Mouse (Mus musculus) forelimb bud, embryonic 11.5 days (tissue): Measurements from ENCODE around the gene Gm47959.
"Not testable (repeated sequence)": the region's sequence is repeated elsewhere in the genome, so short reads cannot be mapped to it uniquely, and the experiment has no call there.

ENCODE experiments used
- DNase-seq: peaks from one replicate; pipeline ENCODE4 v3.0.0-alpha.2; 2012; ENCODE audit warnings: low read depth, low spot score

The Gm47959 gene

DNA sequence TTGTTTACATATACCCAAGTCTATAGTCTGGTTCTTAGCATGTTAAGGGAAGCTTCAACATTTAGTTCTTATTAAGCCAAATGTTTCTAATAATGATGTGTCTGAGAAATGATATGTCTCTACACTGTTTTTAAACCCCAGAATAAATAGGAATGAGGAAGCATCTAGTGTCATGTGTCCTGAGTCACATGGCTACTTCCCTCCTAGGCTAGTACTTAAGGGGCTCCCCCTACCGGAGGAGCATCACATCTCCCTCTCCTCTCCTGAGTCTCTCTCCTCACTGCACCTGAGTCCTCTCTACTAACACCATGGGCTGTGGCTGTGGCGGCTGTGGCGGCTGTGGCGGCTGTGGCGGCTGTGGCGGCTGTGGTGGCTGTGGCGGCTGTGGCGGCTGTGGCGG is at the start of gene Gm47959:
Gene Gm47959, plus strand, starts transcription at position 243 of the 400 bp plus-strand sequence.
- not testable (repeated sequence) for DNase-seq

DNA sequence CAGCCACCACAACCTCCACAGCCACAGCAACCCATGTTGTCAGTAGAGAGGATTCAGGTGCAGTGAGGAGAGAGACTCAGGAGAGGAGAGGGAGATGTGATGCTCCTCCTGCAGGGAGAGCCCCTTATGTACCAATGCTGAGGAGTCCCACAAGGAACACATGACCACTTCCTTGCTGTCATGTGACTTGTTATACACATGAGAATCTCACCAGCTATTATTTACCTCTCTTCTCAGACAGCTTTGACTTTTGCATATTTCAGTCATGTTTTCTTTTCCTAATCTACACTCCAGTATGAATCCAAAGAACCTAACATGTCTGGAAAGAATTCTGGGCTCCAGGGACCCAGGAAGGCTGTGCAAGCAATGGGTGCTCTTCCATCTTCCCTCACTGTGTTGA is 44.4 kb upstream of the Gm47959 start, which contains the start of gene Gm7544:
Gene Gm7544, minus strand, starts transcription at position 101 of the 400 bp plus-strand sequence.
- not testable (repeated sequence) for DNase-seq

DNA sequence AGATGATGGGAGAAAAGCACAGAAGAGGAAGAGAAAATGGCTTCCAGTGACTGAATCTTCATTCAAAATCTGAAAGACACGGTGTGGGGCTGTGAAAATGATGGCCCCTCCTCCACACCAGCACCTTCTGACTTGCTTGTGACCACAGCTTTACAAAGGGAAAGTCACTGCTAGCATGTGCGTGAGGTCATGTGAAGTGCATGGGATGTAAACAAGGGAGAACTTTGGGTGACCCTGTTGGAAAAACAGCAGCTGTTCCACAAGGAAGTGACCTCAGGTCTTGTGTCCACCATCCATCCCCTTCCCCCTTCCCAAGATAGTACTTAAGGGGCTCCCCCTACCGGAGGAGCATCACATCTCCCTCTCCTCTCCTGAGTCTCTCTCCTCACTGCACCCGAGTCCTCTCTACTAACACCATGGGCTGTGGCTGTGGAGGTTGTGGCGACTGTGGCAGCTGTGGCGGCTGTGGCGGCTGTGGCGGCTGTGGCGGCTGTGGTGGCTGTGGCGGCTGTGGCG is 40.4 kb upstream of the Gm47959 start, which contains the start of gene Gm47955:
Gene Gm47955, plus strand, starts transcription at position 417 of the 516 bp plus-strand sequence.
- DNase-seq, result no peak

DNA sequence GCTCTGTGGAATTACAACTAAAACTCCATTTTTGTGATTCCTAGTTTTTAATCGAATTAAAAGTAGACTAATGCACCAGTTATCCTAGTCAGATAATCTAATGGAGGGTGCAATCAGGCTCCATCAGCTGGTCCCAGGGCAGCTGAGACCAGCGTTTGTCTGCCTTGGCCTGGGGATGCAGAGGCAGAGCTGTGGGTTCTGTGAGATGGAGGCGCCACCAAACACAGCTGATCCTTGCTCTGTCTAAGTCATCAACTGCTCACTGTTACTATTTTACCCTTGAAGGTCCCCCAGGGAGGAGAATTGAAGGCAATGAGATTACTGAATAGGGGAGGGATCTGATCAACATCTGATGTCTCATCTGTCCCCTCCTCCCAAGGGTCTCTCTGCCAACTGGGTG is 33.9 kb upstream of the Gm47959 start:
- no peak for DNase-seq

DNA sequence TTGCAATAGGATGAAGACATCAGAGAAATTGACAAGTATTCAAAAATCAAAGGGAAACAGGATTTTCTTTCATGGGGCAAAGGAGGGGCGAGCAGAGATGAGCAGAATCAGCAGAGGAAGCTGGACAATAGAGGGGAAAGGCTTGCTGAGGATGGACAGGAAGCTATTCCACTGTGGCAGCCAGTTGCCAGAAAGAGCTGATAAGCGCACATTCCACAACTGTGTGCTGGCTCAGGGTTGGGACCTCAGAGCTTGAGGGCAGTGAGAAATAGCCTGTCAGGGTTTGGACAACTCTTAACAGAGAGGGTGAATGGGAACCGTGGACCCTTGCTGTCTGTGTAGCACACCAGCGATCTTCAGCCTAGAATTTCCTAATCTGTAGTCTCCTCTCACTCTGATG is 28.3 kb upstream of the Gm47959 start:
- DNase-seq, result no peak

DNA sequence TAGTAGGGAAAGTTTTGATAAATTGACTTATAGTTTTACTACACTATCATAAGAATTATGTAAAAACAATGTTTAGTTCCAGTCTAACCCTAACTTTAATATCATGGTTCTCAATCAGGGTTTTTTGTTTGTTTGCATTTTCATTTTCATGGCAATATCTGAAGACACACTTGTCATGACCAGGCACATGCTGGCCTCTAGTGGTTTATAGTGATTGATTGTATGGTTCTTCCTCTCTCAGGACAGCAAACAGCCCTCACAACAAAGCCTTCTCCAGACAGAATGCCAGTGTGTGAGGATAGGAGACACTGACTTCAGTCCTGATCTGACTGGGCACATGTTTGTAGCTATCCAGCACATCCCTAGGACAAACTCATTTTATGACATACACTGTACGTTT is 27.1 kb upstream of the Gm47959 start:
- DNase-seq, result no peak

DNA sequence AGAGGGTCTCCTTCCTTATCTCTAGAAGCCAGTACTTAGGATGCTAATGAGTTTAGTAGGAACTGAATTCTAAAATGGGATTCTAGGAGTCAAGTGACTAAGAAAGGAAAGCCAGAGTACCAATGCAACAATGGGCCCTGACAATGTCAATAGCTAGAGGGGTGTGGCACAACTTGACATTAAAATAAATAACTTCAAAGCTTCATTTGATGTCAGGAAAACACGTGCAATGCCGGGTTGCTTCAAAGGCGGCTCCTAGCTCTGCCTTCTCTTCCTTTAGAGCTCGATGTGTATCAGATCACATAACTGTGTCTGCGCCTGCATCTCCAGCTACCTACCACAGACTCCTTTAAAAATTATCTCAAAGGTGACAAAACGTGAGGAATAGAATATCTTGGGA is 26.4 kb upstream of the Gm47959 start:
- DNase-seq, result no peak

DNA sequence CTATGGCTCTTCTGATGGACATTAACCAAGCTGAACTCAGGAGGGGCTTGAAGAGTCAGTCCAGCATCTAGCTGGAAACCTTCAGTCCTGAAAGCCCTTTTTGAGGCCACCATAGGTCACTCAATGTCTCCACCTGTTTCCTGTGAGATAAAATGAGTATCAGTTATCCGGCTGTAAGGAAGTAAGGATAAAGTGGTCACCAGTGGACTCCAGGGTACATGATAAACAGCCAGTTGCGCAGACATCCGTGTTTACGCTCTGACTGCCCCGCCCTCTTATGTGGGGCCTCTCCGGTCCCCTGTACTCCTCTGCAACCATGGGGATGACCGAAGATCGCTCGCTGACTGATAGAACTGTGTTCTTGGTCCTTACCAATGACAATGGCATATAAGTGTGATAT is 26.0 kb upstream of the Gm47959 start:
- DNase-seq, result no peak

DNA sequence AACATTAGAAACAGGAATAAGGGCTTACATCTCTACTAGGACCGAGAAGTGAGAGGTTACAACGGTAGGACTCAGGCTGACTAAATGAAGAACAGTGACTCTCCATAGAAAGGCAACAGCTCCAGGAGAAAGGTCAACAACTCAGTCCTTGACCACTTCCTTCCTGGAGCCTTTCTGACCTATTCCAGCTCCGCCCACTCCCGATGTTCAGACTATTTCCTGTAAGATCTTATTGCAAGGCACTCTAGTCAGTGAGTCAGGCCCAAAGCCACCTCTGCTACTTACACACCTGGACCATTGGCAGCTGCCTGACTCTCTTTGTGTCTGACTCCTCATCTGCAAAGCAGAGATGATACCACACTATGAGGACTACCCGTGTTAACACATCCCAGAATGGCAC is 24.6 kb upstream of the Gm47959 start:
- DNase-seq, result no peak

DNA sequence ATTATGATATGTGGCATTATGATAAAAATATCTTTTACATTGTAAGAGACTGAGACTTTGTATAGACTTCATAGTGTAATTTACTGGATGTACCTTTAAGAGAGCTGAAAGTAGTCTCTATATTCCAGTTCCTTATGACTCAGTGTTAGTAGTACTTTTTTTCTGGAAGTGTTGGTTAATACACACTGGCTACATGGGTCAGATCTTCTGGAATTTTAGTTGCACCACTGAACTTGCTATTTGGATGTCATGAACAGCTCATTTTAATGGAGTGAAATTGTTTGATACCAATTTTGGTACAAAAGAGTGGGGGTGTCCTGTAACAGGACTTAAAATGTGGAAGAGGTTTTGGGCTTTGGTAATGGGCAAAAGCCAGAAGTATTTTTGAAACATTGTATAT is 22.5 kb upstream of the Gm47959 start:
- no peak for DNase-seq

DNA sequence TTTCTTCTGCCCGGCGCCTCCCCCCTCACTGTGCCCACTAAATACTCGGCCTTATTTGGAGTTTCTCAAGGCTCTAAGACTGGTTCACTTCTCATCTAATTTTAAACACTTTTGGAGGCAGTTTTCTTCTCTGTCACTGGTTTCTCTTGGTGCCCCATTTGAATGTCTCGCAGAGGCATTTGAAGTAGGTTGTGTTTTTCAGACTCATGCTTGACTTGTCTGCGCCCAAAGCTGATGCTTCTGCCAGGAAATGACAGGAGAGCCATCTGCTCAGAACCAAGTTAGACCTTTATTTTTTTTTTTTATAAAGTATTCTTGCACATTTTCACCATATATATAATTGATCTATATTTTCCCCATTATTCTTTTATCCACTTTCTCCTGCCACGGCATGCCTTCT is 13.6 kb upstream of the Gm47959 start:
- DNase-seq, result no peak

DNA sequence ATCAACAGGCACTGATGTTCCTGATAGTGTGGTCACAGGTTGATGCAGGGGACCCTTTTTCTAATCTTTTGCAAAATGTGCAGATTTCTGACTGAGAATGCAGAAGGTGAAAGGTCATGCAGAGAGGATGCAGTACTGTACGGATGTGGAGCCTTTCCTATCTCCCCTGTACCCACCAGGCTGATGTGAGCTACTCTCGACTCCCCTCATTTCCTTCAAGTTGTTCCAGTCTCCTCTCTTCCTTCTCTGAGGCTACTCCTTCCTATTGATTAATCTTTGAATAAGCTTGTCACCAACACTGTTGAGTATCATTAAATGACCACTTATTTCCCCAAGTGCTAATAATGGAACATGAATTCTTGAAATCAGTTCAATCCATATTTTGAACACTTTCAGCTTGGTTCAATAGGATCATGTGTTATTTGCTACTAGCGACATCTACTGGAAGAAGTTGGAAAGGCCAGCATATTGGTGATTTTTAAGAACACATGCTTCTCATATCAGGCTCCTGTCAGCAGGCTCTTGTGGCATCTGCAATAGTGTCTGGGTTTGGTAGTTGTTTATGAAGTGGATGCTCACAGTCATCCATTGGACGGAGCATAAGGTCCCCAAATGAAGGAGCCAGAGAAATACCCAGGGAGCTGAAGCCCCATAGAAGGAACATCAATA is 12.7 kb upstream of the Gm47959 start:
- DNase-seq, result peak; percentile 69

DNA sequence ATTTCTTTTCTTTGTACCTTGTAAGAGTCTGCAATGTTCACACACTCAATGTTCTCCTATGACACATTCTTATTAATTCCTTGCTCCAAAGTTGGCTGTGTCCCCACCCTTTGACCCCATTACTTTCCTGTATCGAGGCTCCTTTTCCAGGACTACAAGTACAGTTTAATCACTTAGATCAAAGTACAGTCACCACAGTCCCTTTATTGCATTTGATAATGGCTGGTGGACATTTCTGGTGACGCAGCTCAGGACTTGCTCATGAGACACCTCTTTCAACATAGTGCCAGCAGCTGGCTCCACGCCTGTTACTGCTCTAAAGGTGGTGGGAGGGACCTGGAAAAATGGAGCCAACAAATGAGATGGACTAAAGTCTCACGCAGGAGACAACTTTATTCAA is 9.3 kb upstream of the Gm47959 start:
- no peak for DNase-seq

DNA sequence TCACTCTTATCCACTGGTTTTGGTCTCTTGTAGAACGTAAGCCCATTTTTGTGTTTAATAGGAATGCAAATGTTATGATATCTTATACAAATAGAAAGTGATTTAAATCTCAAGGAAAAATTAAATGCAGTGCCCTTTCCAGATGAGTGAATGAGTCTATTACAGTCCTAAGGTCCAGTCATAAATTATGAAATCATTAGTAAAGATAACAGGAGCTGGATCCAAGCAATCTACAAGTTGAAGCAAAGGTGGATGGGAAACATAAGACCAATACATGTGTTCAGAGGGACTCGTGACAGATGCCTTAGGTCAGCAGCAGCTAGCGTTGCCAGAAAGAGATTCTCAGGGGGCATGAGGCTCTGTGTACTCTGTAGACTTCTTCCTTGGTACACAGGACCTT is 8.8 kb upstream of the Gm47959 start:
- no peak for DNase-seq

DNA sequence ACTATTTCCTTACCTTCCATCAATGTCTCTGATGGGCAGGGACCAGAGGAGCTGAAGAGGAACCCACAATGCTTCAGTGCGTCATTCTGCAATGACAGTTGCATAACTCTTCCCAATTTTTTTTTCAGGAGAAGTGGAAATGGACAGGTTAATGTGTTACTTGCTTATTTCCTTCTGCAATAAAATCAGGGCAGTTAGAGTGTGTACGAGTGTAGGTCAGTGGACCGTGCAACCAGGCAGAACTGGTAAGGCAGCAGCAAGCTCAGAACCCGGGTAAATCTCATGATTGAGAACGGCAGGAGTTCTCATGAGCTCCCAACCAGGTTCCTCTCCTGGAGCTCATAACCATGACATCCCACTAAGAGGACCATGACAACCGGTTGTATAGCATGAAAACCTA is 8.3 kb upstream of the Gm47959 start:
- no peak for DNase-seq

DNA sequence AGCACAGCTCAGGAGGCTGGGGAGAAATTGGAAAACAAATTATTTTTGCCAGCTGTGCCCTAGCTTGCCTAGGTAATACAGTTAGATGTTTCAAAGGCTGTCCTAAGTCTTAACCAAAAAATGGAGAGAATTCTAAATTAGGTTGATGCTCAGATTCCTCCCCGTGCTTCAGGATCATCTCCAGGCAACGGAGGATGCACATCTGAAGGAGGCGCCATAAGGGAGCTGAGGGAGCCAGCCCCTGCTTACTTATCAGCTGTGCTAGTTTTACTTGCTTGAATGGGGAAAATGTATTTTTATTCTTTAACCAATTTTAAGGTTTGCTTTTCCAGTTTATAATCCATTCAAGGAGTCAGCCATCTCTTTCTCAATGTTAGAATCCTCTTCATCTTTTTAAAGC is 6.4 kb upstream of the Gm47959 start:
- no peak for DNase-seq

DNA sequence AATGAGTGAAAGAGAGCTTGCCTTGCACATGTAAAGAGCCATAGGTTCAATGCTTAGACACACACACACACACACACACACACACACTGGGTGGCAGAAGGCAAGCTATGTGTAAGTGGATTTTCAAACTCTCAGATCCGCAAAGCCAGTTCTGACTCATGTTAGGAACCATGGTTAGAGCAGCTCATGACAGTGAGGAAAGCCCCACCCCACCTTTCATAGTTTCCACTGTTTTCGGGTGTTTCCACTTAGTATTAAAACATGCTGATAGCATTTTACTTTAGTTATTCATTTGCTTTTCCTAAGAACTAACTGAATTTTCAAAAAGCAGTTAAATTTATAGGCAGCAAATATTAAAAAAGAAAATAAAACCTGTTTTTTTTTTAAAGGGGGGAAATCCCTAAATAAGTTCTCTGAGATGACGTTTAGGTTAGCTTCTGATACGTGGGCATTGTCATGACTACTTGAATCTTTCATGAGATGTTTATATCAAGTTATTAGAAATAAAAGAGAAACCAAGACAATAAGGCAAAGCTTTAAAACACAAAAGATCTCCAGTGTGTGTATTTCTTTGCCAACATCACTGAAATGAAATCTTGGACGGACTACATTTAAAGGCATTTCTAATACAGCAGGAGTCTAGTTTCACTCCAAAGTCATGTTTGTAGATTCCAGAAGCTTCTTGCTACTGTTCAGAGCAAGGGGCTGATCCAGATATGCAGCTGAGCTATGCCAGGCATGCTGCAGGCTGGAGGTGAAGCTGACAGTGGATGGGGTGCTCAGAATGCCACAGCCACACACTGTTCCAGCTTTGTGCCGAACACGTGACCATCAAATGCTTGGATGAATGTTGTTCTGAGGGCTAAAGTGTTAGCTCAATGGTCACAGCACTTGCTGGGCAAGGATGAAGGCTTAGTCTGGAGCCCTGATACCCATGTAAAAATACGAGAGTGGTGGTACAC is 6.2 kb downstream of the Gm47959 start:
- DNase-seq, result no peak

DNA sequence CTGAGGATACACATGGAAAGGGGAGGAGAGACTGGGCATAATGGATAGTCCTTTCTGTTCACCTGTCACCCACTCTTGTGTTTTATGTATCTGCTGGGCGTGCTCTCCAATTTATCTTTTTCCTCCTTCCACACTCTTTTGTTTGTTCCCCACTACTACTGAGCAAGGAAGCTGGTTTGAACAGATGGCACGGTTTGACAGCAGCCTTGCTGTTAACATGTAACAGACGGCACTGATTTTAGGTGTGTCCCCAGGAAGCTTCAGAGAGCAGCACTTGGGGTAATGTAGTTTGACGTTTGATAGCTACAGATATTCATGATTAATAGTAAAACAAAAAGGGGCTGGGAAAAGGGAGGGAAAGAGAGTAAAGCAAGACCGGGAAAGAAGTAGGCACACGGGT is 7.1 kb downstream of the Gm47959 start:
- no peak for DNase-seq

DNA sequence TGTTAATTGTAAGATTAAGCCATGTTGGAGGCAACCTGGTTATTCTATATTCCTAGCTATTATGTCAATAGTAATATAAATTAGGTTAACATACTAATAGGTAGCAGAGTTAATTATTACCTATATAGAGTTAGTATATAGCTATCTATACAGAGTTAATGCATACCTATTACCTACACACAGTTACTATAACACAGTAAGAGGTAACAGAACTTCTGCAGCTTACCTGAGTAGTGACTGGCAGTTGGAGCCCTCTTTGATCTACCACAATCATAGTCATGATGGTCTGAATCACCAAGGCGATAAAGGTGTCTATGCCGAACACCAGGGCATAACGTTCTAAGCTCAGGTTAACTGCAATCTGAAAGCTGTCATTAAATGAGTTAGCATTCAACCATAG is 14.1 kb downstream of the Gm47959 start:
- no peak for DNase-seq

DNA sequence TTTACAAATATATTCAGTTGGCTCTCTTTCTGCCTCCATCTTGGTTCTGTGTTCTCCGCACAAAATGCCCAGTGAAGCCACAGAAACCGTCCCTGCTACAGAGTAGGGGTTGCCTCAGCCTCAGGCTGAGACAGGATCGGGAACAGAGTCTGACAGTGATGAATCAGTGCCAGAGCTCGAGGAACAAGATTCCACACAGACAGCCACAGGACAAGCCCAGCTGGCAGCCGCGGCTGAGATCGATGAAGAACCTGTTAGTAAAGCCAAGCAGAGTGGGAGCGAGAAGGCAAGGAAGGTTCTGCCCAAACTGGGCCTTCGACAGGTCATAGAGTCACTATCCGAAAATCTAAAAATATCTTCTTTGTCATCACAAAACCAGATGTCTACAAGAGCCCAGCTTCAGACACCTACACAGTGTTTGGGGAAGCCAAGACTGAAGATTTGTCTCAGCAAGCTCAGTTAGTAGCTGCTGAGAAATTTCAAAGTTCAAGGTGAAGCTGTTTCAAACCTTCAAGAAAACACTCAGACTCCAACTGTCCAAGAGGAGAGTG is 15.1 kb downstream of the Gm47959 start:
- DNase-seq, result no peak

DNA sequence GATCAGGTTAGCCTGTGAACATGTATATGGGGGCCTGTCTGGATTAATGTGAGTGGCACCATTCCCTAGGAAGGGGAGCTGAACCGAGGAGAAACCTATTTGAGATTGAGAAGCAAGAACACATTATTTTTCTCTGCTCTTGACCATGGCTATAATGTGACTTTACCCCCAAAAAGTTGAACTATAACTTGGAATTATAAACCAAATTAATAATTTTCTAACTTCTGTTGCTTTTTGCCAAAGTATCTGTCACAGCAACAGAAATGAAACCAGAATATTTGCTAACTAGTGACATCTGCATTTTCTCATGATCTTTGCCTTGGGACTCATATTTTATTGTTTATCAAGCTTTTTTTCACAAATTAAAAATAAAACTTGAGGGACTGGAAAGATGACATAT is 16.2 kb downstream of the Gm47959 start:
- no peak for DNase-seq

DNA sequence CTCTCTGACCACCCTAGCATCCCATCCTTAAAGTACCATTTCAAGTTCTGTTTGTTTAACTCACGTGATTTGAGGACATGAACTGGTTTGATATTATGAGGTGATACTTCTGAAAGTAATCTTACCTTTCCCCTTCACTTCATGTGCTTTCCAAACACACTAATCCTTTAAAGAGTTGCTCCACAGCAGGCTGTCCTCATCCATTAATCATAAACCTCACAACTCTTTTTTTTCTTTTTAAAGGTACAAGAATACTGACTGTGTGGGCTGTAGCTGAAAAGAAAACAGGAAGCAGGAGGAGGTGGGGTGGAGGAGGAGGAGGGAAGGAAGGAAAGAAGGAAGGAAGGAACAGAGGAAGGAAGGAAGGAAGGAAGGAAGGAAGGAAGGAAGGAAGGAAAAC is 31.6 kb downstream of the Gm47959 start:
- DNase-seq, result no peak
